Mouse (Mus musculus): Measurements from ENCODE around the gene Slc1a6.

DNA sequence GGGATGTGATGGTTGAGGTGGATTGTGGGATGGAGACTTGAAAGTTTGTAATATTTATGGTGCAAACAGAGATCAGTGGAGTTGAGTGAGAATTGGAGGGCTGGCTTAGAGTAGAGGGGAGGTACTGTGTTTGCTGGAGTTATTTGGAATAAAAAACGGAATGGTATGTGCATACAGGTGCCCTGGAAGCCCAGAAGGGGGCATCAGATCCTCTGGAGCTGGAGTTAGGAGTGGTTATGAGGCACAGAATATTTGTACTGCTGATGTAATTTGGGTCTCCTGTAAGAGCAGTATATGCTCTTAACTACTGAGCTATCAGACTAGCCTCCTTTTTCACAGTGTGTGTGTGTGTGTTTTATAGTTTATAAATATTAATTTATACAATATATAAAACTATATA lies 10.3 kb downstream of the Slc1a6 start:
- TF ChIP-seq CTCF (IDR thresholded peaks at IDR 0.05; ENCODE audit: insufficient read depth, low read length) (0 out of 2 replicates have a peak, but pooled peaks have one; percentile 6), POLR2A (IDR thresholded peaks at IDR 0.05; ENCODE audit: borderline replicate concordance, extremely low read depth, low read depth, low read length) (no peak)
